Mouse (Mus musculus): ENCODE data around the gene Nub1.

Nub1 gene

DNA sequence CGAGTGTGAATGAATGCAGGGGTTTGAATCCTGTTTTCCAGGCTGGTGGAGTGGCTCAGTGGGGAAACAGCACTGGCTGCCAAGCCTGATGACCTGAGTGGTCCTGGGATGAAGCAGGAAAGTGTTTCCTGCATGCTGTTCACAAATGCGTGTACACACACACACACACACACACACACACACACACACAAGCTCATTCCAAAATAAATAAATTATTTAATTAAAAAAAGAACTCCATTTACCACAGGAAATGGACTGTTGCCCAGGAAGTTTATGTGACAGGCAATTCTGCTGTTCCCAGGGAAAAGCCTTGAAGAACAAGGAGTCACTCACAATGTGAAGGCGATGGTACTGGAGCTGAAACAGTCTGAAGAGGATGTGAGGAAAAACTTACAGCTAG lies 11.4 kb downstream of the Nub1 start:
- DNase-seq (ENCODE audit: extremely low spot score), result no peak

DNA sequence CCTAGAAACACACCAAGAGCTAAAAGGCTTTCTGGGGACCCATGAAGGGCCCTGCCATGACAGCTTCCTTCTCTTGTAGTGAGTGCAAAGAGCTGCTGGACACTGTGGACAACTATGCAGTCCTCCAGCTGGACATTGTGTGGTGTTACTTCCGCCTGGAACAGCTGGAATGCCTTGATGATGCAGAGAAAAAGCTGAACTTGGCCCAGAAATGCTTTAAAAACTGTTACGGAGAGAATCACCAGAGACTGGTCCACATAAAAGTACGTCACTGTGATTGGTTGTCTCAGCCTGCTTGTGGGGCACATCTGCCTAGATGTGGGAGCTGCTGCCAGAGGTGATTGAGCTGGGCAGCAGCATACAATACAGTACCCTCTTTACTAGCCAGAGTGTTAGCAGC lies 15.9 kb downstream of the Nub1 start:
- no peak for DNase-seq (ENCODE audit: extremely low spot score)

DNA sequence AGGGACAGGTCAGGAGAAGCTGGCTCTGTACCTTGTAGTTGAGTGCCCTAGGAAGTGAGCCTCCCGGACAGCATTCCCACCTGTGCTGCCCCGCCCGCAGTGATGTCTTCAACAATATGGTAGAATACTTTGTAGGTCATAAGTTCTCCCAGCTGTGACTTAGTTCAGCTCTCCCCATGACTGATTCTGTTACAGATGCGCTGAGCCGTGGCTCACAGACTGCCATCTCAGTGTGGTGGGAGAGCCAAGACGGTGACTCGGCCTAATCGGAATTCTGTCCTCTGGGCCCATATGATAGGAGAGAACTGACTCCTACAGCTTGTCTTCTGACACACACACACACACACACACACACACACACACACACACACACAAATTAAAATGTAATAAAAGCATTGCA lies 19.3 kb downstream of the Nub1 start:
- no peak for DNase-seq (ENCODE audit: extremely low spot score)

DNA sequence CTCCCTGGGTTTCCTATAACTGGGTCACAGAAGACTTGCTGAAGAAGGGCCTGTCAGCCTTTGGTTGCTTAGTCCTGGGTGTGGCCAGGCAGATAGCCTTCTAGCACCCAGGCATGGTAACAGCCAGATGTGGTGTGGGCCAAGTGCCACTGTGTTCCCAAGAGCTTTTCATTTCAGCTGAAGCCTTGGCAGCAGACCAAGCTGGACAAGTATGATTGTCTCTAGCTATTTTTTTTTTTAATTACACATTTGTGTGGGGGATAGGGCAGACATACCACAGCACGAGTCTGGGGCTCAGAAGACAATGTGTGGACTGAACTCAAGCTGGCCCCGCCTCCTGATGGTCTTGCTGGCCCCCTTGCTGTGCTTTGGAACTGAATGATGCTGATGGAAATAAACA lies 24.6 kb downstream of the Nub1 start:
- no peak for DNase-seq (ENCODE audit: extremely low spot score)

DNA sequence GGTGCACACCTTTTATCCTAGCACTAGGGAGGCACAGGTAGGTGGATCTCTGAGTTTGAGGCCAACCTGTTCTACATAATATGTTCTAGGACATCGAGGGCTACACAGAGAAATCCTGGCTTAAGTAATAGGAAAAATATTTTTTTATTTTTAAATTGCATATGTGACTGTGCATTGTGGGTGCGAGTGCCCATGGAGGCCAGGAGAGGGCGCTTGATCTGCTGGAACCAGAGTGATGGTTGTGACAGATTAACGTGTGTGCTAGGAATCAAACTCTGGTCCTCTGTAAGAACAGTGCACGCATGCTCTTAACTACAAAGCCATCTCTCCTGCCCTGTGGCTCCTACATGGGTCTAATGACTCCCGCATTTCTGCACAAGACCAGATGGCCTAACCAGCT lies 26.3 kb downstream of the Nub1 start:
- no peak for DNase-seq (ENCODE audit: extremely low spot score)

DNA sequence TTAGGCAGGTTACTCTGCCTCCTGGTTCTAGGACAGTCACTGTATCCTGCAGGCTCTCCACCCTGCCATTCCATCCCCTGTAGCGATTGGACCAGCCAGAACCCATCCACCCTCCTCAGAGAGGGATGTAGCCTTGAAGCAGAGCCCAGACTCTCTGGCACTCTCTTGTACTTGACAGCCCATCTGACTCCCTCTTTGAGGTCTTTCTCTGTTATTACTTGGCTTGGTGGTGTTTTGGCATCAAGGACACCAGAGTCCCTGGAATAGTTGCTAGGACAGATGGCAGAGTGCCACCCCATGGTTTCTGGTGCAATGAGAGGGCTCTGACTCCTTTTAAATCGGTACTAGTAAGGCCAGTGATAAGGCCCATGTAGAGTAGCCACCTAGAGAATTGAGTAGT lies 27.9 kb downstream of the Nub1 start:
- DNase-seq (ENCODE audit: extremely low spot score), result no peak

DNA sequence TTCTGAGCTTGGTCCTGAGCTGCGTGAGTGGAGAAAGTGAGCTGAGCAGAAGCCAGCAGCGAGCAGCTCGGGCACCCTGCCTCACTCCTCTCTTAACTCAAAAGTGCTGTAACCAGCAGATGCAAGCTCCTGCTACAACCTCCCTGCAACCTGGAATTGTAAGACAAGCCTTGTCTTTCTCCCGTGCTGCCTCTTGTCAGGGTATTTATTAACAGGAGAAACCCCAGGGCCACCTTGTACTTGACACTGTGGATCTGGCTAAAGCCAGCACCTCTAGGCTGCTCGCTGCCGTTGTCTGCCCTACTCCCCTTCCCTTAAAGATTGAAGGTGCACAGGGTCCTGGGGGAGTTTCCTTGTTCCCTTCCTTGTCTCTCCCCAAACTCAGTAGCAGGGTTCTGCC lies 28.7 kb downstream of the Nub1 start:
- DNase-seq (ENCODE audit: extremely low spot score), result no peak

DNA sequence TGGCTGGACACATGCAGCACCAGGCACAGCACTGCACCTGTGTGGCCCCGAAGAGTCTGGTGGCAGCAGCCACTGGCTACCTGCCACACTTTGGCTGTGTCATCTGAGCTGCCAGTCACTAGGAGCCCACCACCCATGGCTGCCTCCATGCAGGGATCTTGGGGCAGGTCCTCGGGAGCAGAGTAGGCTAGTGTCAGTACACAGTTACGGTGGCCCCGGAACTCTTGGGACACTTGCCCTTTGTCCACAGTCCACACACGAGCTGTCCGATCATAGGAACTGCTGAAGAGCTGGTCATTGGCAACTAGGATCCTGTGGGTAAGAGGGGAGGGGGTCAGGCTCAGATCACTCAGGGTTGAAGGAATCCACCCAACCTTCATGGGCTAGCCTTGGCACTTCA lies 32.7 kb downstream of the Nub1 start:
- DNase-seq (ENCODE audit: extremely low spot score), result no peak

DNA sequence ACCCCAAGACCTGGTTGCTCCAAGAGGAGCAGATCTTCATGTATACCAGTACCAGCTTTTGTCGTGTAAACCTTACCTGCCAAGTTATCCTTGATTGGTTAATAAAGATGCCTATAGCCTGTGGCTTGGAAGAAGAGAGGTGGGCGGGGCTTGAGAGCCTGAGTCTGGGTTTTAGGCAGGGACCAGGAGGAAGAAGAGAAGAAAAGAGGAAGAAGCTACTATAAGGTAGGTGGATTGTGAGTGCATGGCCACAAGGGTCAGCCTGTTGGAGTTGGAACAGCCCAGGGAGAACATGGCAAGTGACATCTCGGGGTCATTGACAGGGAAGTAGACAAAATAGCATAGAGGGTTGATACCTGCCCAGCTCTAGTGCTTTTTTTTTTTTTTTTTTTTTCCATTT lies 34.5 kb downstream of the Nub1 start:
- no peak for DNase-seq (ENCODE audit: extremely low spot score)

DNA sequence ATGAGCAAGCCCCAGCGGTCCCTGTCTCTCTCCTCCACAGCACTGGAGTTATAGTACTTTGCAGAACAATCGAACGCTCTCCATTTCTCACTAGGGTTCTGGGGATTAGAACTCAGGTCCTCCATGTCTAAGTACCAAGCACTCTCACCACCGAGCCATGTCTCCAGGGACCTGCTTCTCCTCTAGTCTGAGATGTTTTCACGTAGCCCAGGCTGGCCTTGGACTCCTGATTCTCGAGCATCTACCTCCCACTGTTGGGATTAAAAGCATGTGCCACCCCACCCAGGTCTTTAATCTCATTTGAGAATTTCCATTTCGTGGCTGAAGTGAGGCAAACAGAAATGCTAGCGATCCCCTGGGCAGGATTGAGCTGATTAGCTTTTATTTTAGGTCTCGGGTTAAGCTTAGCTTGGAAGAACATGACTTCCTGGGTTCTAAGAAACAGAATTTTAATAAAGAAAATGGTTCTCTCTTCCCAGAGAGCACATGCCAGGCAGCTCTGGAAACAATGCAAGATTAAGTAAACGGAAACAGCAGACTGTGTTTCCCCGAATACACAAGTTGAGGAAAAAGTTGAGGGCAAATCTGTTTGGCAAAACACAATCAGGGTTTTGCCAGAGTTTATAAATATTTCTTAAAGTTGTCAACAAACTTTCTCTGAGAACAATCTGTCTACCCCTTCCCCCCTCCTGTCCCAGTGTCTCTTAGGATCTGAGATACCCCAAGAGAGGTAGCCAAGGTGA lies 38.4 kb downstream of the Nub1 start:
- DNase-seq (ENCODE audit: extremely low spot score), result no peak

DNA sequence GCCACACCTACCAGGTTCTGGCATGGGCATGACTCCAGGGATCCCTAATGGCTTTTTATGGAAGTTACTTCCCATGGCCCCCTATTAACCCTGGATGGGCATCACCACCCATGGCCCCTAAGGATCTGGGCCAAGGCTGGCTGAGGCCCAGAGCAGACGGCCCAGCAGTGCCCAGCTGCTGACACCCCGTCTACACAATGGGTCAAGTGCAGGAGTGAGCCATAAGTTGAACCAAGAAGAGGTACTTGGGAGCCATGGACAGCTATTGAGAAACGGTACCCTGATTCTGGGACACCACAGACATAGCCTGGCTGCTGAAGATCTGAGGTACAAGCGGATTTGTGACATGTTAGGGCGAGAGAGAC lies 38.9 kb downstream of the Nub1 start:
- DNase-seq (ENCODE audit: extremely low spot score), result no peak

DNA sequence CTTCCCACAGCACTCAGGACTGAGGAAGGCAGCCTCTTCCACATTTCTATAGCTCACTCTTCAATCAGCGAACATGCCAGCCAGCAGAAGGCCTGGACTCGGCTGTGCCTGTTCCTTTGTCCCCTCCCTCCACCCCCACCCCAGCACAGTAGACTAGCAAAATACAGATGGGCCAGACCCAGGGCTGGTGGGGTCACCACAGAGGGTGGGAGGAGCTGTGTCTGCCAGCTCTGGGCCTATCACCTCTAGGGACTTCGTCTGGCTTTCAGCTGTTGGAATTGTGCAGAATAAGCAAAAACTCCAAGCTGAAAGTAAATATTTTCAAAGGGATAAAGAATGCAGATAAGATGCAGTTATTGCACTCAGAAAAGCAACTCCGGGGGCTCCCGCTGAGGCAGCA lies 39.5 kb downstream of the Nub1 start:
- DNase-seq (ENCODE audit: extremely low spot score), result no peak

DNA sequence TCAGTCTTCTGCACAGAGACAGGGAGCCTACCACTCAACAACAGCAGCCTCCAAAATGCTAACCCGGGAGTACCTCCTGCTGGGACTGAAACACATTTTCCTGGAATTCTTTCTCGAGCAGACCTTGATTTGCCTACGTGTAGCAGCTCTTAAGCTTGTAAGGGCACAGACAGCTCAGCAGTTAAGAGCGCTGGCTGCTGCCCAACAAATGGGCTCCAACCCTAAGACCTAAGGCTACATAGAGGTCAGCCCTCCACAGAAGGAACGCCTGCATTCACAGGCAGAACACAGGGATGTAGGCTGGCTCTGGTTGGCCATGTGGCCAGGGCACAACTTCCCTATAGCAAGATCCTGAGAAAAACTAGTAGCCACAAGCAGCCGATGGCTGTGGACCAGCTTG lies 40.6 kb downstream of the Nub1 start:
- no peak for DNase-seq (ENCODE audit: extremely low spot score)

DNA sequence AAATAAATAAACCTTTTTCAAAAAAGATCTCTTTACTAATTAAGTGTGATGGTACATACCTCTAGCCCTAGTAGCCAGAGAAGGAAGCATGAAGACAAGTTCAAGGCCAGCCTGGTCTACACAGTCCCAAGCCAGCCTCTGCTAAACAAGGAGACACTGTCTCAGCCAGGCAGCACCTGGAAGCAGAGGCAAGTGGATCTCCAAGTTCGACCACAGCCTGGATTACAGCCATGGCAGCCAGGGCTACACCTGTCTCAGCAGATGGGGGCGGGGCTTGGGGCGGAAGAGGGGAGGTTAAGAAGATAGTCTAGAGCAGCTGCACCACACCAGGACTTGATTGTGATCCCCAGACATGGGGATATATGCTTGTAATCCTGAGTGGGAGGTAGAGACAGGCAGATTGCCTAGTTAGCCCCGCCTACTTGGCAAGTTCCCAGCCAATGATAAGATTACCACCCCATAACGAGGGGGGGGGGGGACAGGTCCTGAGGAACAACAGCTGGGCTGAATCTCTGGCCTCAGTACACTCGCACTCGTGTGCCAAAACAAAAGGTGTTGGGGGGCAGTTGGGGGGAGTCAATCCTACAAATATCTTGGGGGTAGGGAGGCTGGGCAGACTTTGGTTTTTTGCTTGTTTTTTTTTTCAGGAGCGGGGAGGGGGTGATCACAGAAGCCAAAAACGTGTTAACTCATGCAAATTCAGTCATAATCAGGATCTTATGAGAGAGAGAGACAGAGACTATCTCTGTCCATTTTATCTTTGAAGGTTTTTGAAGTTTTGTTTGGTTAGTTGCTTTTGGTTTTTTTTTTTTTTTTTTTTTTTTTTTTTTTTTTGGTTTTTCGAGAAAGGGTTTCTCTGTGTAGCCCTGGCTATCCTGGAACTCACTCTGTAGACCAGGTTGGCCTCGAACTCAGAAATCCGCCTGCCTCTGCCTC lies 41.8 kb downstream of the Nub1 start:
- no peak for DNase-seq (ENCODE audit: extremely low spot score)

DNA sequence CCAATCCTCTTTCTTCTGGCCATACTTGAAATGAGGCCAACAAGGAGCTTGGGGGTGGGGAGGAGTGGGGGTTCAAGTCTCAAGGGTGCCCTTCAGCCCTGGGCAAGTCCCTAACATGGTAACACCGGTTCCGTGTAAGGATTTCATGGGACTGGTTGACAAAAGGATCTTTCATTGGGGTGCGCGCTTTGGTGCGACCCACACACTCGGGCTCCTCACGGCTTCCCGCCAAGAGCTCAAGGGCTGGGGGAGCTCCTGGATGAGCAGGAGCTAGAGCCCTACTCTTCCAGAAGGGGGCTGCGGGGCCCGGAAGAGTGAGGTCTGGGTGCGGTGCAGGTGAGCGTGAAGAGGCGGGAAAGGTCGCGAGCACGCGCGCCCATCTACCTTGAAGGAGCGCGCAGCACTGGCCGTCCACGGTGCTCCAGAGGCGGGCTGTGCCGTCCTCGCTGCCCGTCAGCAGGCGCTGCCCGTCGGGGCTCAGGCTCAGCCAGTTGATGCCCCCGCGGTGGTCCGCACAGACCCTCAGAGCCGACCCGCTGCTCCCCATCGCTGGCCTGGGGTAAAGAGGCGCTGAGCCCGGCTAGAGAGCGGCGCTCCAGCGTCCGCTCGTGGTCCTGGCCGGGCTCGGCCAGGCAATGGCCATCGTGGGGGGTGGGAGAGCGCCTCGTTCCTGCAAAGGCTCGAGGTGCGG lies 44.6 kb downstream of the Nub1 start:
- DNase-seq (ENCODE audit: extremely low spot score), result no peak

DNA sequence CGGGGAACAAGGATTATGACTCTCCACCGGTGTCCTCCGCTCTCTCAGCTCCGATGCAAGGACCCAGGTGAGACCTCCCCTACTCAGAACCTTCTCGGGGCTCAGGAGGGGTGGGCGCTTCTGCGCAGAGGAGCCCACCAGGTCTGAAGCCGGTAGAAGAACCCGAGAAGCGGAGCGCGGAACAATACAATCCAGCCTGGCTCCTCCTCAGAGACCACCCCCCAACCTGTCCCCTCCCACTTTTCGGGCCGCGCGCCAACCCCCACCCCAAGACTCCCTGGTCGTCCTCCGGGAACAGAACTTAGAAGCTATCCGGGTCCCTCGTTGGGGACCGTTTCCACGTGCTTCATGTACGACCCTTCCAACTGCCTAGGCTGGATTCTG lies 45.1 kb downstream of the Nub1 start, which contains the start of gene Wdr86:
Wdr86 (minus strand) TSS at position 240 of the 384 bp plus-strand sequence.
- peak; percentile 77 for DNase-seq (ENCODE audit: extremely low spot score)

DNA sequence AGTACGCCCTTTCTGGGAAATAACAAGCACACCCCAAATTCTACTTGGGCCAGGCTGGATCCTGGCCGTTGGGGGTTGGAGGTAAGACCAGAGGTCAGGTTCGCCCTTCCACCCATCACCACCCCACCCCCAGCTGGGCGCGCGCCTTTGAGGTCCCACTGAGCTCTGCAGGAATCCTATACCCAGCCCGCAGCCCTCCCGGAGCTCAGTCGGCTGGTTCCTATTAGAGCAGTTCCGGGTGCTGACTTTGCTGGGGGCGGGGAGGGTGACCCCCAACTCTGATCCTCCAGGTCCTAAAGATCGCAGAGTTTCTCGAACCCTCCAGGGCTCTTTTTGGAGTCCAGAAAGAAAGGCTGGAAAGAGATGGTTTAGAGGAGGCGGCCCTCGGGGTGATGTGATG lies 45.7 kb downstream of the Nub1 start:
- DNase-seq (ENCODE audit: extremely low spot score), result peak; percentile 58

DNA sequence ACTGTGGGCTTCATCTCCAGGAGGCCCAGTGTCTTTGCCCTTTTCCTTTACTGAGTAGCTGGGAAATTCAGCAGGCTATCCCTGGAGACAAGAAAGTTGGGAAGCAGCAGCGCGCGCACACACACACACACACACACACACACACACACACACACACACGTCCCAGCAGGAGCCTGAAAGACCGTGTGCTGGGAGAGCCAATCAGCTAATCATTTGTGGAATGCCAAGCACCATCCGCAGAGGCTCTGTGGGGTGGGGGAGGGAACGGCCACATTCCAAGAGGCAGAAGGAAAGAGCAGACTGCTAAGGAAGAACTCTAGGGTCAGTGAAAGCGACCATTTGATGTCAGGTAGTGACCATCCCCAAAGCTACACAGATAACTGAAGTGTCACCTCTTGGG lies 47.8 kb downstream of the Nub1 start:
- peak; percentile 83 for DNase-seq (ENCODE audit: extremely low spot score)

DNA sequence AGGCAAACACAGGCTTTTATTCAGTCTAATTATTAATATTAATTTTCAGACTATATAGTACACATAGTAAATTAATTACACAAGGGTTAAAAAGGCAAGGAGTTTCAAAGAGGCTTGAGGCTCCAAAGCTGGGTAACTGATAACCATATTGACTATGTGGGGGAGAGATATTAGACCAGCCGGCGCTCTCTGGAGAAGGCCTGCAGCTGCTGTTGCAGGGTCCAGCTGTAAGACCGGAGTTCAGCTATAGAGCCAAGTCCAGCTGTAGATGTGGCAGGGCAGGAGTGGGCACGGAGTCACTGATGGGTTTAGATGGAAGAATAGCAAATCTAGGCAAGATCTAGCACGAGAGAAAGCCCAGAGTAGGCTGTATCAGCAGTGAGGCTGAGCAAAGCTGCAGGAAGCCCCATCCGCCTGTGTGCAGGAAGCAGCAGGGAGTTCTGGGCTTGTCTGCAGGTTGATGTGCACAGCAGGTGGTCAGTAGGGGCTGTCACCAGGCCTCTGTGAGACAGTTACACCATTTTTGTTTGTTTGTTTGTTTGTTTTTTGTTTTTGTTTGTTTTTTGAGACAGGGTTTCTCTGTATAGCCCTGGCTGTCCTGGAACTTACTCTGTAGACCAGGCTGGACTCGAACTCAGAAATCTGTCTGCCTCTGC lies 48.6 kb downstream of the Nub1 start:
- DNase-seq (ENCODE audit: extremely low spot score), result no peak

DNA sequence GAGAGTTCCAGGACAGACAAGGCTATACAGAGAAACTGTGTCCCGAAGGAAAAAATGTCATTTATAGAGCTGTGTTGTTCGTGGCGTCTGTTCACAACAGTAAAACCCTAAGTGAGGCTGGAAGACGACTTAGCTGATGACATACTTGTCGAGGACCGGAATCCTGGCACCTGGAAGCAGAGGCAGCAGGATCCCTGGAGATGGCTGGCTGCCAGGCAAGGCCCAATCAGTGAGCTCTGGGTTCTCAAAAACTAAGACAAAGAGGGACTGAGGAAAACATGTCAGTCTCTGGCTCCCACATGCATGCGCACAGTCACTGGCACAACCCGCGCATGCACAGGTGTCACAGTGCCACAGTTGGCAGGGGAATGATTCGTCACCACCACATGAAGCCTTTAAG lies 52.3 kb downstream of the Nub1 start:
- DNase-seq (ENCODE audit: extremely low spot score), result no peak

DNA sequence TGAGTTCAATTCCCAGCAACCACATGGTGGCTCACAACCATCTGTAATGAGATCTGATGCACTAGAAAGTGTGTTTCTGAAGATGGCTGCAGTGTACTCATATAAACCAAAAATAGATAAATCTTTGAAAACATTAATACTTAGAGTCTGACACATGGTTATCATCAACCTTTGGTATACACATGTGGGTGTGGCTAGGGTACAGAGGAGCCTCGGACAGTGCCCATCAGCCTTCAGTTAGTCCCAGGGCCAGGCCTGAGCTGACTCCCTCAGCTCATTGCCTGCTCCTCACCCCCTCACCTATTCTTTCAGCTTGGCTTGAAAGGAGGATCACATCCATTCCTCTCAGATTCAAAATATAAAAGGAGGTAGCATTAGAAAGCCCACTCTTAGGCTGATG lies 53.2 kb downstream of the Nub1 start:
- DNase-seq (ENCODE audit: extremely low spot score), result no peak

DNA sequence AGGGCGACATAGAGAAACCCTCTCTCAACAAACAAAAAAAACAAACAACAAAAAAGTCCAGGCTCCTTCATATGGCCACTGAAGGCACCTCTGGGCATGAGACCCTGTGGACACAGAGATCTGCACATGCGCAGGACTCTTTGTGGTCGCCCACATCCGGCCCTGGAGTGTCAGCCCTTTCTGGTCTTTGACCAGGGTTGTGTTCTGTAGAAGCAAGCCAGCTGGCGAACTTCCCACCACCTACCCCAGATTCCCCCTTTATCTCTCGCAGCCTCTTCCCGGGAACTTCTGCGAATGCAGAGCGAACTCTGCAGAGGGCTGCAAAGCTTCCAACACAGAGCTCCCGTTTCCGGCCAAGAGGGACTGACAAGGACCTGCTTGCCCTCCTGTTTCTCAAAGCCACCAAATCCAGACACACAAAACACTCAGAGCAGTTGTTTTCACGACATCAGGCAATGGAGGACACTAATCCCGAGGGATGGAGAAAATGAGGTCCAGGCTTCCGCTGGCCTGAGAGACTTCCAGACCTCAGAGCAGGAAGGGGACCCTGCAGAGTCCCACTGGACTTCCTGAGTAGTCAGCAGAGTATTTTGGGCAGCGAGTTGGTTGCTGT lies 53.9 kb downstream of the Nub1 start:
- no peak for DNase-seq (ENCODE audit: extremely low spot score)

Data from embryo, embryonic 9.5 days (tissue).